Mouse (Mus musculus) thymus, postnatal 0 days (tissue): Measurements from ENCODE around the gene F2r. TPM values are rescaled to one million over a fixed set of nuclear protein-coding genes. Genes with fewer than 3 reads are reported as not detected.

Experiments
- DNase-seq: peaks from one replicate; pipeline ENCODE4 v3.0.0-alpha.2; 2015; ENCODE audit warnings: low spot score
- polyA plus RNA-seq: library from polyadenylated mRNA; unstranded; fragments of >200 nt; fragmentation: Nextera tagmentation; extraction: Ambion mirVana; gene quantifications from 2 replicates; pipeline ENCODE4 v1.2.1, GENCODE M21; 2015

The F2r gene
- polyA plus RNA-seq, 1 experiment from 2014 or later: 27.2 TPM

- DNase-seq: no peak
These were observed 13.9 kb upstream of the F2r start for GRCm38 (mm10) chr13:95632144-95632543.

- no peak for DNase-seq
These were observed 12.5 kb upstream of the F2r start for GRCm38 (mm10) chr13:95630747-95631146.

GRCm38 (mm10) chr13:95629751-95630150 is 11.5 kb upstream of the F2r start:
- DNase-seq: no peak

GRCm38 (mm10) chr13:95626696-95627095 is 8.4 kb upstream of the F2r start:
- DNase-seq: no peak

- no peak for DNase-seq
These were observed 4.8 kb upstream of the F2r start for GRCm38 (mm10) chr13:95623042-95623441.

GRCm38 (mm10) chr13:95621563-95621962 is 3.3 kb upstream of the F2r start:
- no peak for DNase-seq

GRCm38 (mm10) chr13:95618859-95619258 is 572 bp upstream of the F2r start:
- no peak for DNase-seq

- DNase-seq: peak; percentile 26
These were observed 566 bp downstream of the F2r start for GRCm38 (mm10) chr13:95617671-95618171.

GRCm38 (mm10) chr13:95617082-95617670 is 1.1 kb downstream of the F2r start:
- DNase-seq: peak; percentile 63

- no peak for DNase-seq
These were observed 1.8 kb downstream of the F2r start for GRCm38 (mm10) chr13:95616512-95616911.

GRCm38 (mm10) chr13:95614757-95615156 is 3.5 kb downstream of the F2r start:
- no peak for DNase-seq

GRCm38 (mm10) chr13:95612243-95612642 is 6.0 kb downstream of the F2r start:
- no peak for DNase-seq

GRCm38 (mm10) chr13:95611752-95612151 is 6.5 kb downstream of the F2r start:
- no peak for DNase-seq

GRCm38 (mm10) chr13:95610786-95611562 is 7.3 kb downstream of the F2r start:
- DNase-seq: no peak

GRCm38 (mm10) chr13:95609088-95609420 is 9.2 kb downstream of the F2r start:
- no peak for DNase-seq

- DNase-seq: no peak
These were observed 9.7 kb downstream of the F2r start for GRCm38 (mm10) chr13:95608416-95609087.

GRCm38 (mm10) chr13:95607019-95607418 is 11.3 kb downstream of the F2r start:
- no peak for DNase-seq

- no peak for DNase-seq
These were observed 14.0 kb downstream of the F2r start for GRCm38 (mm10) chr13:95604288-95604687.

GRCm38 (mm10) chr13:95599833-95600359 is 18.4 kb downstream of the F2r start:
- DNase-seq: no peak

GRCm38 (mm10) chr13:95598232-95598920 is 19.9 kb downstream of the F2r start:
- DNase-seq: no peak

- no peak for DNase-seq
These were observed 20.7 kb downstream of the F2r start for GRCm38 (mm10) chr13:95597578-95597977.

- no peak for DNase-seq
These were observed 21.6 kb downstream of the F2r start for GRCm38 (mm10) chr13:95596689-95597088.
